Mouse (Mus musculus) gastrocnemius, postnatal 25 days (tissue): ENCODE results near the gene Nrp2. TPM values are rescaled to one million over a fixed set of nuclear protein-coding genes. Genes with fewer than 3 reads are reported as not detected.

Experiments used
- DNase-seq: peaks from one replicate; pipeline ENCODE4 v3.0.0; 2022
- total RNA-seq, 2 experiments: library from RNA; stranded (reverse); gene quantifications; 1 replicate in 1 of 2; 2 replicates in 1 of 2; pipeline ENCODE4 v1.2.3; 2021

The Nrp2 gene
- total RNA-seq, 2 experiments from 2014 or later = 4.5 to 6.0 TPM

DNA sequence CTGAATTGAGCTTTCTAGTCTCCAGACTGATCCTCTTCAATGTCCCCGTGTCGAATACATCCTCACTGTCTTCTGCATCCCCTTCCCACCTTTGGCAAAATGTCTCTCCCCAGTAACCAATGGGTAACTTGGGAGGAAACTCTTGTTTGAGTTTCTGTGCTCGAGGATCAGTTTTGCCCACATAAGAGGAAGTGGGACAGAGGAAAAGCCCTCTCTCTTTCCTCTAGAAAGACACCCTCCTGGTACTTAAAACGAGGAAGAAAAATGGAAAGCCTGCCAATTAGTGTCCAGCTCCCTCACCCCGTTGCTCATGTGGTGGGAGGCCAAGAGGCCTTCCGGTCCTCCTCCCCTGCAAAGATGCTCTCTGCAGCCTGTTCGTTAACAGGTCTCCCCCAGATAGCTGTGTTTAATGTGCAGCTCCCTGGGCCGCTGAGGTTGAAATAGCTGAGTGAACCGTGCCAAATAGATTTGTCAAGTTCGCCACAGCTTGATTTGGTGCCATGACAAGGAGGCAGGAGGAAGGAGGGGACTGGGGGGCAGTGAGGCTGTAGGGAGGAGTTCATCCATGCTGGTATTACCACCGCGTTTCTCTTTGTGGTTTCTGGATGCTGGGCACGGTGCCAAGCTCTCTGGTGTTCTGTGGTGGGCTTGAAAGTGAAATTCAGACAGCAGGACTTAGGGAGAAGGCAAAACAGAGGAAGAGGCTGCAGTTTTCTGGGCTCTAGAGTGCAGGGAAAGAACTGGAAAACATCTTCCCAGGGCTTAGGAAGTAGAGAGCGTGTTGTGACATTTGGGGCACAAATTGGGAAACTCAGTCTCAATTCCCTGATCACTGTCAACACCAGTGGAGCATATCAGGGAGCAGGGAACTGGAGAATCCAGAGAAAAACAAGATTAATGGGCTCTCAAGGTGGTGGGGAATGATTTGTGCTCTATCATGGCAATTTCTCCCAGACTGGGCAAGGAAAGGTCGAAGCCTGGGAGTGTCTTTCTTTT, 48.2 kb downstream of the Nrp2 start:
- DNase-seq = no peak

DNA sequence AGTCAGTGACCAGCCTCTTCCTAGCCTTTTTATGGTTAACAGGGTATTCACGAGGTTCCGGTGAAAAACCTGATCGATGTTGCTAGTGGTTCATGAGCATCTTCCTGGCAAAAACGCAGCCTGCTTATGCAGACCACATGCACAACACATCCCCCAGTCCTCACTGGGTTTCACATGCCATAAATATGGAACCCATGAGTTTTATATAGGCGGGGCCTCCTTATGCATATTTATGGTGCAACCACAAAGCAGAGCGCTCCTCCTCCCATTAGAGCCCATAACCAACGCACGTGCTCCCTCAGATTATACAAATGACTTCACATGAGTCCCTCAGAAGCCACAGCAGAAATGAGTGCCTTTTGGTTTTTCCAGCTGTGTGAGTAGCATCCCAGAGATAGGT, 49.0 kb downstream of the Nrp2 start:
- no peak for DNase-seq

DNA sequence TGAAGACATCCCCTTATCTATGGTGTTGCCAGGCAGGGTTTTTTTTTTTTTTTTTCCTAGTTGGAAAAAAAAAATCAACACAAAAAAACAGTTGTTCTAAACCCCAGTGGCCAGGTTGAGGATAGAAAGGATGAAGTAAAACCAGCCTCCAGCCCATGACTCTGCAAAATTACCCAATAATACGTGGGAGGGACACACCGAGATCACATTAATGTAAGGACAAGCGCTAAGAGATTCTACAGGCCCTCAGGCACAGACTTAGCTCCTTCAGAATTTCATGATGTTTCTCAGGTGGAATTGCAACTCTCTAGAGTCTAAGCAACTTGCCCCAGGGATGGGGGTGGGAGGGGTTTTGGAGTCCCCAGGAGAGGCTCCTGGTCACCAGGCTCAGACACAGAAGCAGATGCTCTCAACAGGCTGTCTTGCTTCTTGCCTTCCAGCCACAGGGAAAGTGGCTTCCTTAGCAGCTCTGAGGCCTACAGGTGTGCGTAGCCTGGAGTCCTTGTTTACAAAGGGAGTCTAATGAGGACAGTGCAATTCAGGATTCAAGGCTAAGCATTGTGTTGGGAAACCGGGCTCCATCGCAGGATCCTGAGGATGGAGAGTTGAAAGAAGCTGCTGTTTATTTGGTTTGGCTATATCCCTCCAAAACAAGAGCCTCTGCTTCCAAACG, 49.7 kb downstream of the Nrp2 start:
- DNase-seq = no peak

DNA sequence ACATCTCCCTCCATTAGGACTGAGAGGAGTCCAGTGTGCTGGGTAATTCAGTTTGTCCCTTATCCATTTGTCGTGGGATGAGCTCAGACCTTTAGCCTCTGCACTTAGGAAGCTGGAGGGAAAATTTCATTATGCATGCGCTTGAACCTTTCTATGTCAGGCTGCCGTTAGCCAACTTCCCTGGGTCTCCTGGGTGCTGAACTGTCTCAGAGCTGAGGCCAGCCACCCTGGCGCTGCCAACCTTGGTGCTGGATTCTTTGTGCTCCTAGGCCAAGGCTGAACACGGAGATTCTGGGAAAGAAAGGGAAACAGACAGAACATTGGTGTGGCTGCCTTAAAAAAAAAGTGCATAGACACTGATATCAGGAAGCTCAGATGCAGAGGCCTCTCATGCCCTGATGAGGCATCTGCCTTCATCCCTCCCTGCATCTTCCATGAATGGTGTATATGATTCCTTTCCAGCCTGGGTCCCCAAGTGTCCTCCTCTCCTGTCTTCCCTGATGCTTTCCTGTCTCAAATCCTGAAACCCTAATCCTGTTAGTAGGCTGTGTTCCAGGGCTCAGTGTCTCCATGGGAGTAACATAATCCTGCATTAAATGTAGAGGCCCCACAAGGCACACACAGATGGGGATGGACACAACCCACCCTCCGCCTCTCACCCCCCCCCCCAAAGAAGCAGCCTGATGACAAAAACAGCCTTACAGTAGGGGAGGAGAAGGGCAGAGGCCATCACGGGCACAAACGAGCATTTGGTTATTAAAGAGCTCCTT, 51.2 kb downstream of the Nrp2 start:
- DNase-seq = no peak

DNA sequence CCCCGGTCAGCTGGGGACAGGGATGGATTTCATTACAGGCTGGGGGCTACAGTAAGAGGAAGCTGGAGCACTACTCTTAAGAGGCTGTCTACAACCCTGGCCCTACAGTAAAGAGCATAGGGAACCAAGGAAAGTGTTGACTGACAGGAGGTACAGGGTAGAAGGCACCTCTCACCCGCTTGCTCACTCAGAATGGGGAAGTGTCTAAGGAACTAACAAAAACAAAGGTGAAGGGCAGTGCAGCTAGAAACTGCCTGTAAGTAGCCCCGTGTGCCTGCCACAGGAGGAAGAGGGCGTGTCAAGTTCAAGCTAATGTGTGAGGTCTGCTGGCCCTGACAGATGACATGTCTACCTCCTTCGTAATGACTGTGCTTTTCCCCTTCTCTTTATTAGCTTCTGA, 57.0 kb downstream of the Nrp2 start:
- no peak for DNase-seq

- DNase-seq = no peak
Measured at GRCm38 (mm10) chr1:62760565-62760964, 57.5 kb downstream of the Nrp2 start.

DNA sequence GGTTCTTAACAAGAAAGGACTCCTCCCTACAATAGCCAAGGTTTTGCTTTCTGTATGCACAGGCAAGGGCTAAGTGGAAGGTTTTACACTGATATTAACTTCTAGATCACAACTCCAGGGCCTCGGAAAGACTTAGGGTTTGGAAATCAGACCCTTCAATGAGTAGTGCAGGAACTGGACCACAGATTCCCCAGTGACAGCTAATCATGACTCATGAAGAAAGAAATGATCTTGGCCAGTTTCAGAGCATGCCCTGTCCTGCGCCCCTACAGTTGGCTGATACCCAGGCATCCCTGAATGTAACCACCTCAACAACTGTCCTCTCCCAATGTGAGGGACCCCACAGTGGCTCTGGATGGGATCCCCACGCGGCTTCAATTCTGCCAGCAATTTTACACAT, 60.7 kb downstream of the Nrp2 start:
- no peak for DNase-seq

DNA sequence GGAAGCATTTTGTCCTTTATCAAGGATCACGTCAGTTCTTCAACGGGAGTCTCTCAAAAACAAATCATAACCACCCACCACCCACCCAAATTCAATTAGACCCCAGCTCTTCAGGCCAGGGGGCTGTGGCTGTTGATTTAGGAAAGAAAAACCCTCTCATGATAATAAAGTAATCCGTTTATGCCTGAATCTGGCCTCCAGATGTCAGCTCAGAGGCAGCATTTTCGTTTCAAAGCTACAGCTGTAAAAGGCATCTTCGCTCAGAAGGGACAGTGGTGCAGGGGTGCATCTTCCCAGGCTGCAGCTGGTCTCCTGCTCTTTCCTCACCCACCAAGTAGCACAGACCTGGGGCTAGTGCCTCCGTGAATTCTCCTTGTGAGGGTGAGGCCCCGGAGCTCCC, 62.1 kb downstream of the Nrp2 start:
- DNase-seq = no peak

DNA sequence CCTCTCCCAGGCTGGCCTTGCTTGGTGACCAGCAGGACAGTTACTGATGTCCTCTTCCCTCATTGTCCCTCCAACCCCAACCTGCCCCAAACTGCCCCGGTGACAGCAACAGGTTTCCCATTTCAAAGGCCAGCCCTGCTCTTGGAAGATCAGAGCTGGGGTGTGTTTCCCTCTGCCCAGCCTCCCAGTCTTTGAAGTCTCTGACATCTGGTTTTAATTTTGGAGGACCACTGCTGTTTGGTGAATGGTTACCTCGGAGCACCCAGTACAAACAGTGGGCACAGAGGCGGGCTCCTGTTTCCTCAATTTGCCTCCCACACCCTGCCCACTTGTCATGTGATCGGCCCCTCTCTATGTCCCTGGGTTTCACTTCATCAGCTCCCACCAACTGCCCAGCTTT, 63.7 kb downstream of the Nrp2 start:
- no peak for DNase-seq

DNA sequence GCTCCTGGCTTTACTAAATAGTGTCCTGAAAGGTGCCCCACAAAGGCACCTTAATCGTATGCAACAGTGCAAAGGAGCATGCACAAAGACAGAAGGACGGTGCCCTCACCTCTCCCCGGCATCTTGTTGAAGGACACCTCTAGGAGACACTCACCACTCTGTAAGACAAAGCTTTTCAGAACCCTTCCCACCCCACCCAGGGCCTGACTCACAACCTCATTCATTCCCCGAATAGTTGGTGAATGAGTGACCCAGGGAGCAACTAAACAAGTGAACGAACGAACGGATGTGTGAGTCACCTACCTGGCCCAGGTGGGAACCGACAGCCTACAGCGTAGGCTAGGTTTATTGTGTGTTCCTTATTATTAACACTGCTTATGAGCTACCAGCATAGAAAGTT, 64.5 kb downstream of the Nrp2 start:
- DNase-seq = no peak

DNA sequence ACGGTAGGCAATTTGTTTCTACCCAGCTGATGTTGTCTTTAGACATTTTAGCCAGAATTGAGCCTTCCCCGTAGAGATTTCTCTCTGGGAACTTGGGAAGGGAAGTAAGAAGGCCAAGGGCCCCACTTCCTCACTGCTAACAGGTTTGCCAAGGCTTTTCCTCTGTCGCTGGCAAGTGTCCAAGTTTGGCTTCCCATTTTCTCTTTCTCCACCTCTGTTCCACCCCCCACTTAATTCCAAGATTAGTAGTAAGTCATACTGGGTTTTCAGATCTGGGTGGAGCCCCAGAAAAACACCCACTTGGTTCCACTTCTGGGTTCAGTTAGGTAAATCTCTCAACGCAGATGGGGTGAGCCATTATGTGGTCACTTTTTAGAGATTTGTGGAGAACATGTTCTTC, 67.5 kb downstream of the Nrp2 start:
- DNase-seq = no peak

DNA sequence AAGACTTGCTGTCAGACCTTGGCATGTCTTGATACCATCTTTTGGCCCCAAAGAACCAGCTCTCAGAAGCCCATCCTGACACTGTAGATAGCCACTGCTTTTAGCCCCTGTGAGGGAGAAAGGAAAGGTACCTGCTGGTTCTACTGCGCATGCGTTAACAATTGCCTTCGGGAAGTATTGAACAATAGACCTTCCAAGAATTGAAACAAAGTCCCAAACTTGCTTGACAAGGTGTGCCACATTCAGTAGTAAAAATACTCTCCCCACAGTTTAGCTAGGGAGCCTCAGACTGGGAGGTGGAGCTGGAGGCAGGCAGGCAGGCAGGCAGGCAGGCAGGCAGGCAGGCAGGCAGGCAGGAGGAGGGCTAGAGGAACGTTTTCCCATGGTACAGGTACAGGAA, 69.3 kb downstream of the Nrp2 start:
- no peak for DNase-seq

GRCm38 (mm10) chr1:62773105-62773920, 70.2 kb downstream of the Nrp2 start:
- no peak for DNase-seq

DNA sequence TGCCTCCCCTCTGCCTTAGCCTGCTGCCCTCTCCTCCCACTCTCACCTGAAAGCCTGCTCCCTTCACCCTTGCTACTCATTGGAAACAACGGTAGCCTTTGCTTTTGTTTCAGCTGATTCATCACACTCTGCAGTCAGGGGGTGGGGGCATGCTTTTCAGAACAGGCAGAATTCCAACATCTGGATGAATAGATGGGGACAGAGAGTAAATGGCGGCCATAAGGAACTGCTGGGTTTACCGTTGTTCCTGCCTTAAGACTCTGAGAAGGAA, 70.8 kb downstream of the Nrp2 start:
- DNase-seq = no peak

- no peak for DNase-seq
Measured at GRCm38 (mm10) chr1:62774288-62775218, 71.5 kb downstream of the Nrp2 start.

DNA sequence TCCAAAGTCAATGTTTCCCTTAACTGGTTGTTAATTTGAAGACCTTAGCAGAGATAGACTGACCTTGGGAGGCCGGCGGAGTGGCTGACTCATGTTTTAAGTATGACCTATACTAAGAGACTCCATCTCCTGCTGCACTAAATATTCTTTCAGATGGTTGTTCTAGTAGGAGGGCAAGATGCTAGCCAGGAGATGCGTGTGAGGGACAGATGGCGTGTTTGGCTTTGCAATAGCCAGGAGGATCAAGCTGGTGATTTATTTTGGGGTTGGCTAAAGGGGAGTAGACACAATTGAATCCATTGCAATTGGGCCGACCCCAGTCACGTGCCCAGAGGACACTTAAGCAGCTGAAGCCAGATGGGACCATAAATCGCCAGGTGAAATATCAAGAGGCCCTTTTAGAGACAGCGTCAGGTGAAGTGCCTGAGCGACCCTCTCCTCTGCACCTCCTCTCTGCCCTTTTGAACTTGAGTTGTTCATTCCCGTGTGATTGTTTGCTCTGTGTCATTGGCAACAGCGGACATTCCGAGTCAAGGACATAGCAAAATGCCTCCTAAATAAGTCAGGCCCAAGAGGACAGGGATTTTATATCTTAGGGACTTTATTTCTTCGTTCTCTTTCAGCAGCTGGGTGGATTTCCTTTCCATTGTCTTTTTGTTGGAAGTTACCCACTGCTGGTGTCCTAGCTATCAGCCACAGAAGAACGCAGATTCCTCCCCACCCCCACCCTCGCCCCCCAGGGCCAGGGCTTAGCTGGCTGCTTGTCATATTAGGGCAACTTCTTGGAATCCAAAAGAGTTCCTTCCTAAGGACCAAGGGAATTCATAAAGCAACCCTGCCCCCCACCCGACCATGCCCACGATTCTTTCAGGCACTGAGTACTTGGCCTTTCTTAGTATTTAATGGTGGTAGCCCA, 74.5 kb downstream of the Nrp2 start:
- no peak for DNase-seq

DNA sequence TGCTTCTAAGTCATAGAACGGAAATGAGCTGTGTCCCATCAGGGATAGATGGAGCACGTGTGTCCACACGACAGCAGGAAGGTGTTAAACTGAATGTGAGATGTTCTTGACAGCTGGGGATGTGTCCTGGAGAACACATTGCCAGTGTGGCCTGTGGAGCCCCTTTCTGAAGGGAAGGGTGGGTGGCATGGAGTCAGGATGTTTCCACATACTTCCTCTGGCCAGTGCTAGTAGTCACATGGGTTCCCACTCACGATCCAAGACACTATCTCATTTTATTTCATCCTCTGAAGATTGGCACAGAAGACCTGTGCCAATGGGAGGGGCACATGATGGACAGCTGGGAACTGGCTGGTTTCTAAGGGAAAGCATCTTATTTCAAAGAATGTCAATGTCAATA, 75.8 kb downstream of the Nrp2 start:
- no peak for DNase-seq

DNA sequence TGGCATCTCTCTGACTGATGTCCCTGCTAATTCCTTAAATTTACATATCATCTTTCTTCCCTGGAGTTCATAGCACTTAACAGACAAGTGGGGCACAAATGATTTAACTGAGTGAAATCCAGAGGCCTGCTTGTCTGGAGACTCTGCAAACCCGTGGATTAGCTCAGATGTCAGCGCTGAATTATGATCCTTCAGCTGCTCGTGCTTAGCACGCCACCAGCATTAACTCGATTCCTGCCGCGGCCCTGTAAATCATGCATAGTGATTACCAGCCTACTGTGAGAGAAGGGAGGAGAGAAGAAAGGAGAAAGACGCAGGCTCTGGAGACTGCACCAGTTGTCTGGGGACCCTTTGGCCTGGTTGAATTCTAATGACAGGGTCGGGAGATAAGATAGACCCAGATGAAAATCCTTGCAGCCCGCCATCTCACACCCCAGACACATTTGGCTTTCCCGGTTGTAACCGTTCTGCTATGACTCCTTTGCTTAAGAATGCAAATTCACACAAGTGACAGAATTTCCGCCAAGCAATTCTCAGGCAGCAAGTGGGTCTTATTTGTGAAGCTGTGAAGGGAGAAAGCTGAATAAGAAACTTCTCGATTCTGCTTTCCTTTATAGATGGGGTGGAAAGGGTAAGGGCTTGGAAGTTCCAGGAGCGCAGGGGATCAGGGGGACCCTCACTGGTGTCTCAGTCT, 77.1 kb downstream of the Nrp2 start:
- no peak for DNase-seq

- DNase-seq = no peak
Measured at GRCm38 (mm10) chr1:62782155-62782554, 79.1 kb downstream of the Nrp2 start.
